8 mouse cellular contexts compared by ENCODE assay signal in genomic region chr10:77627497-77627896, GRCm38 (mm10). TPM values are rescaled to one million over a fixed set of nuclear protein-coding genes. Genes with fewer than 3 reads are reported as not detected.
DNase-seq lines count a peak whose midpoint lies in the region; ATAC-seq and TF ChIP-seq lines count a peak whose summit lies in the region.

No protein-coding gene starts in this region.

- no peaks in the 10 kb centered on the region for H3K27me3 ChIP-seq in heart, adult 2 months (ENCODE audit: control insufficient read depth, insufficient read depth, low read length)
- H3K27me3 ChIP-seq in limb, embryonic 14.5 days (ENCODE audit: control insufficient read depth, insufficient read depth, low read length), result no peaks in the 10 kb centered on the region
- no peaks in the 10 kb centered on the region for H3K27me3 ChIP-seq in midbrain, postnatal 0 days (ENCODE audit: insufficient read depth, low read length)
- H3K27me3 ChIP-seq in spleen, adult 2 months (ENCODE audit: control insufficient read depth, insufficient read depth, low read length), result no peaks in the 10 kb centered on the region

- no peak overlapping the region for H3K4me2 ChIP-seq in limb, embryonic 14.5 days (replicated peaks; ENCODE audit: low read depth, low read length, severe bottlenecking)
- no peak overlapping the region for H3K4me2 ChIP-seq in midbrain, postnatal 0 days (ENCODE audit: low read depth, low read length, poor library complexity, severe bottlenecking)

- H3K9ac ChIP-seq in heart, adult 2 months (ENCODE audit: low read depth, low read length), result no peak overlapping the region
- H3K9ac ChIP-seq in limb, embryonic 14.5 days (ENCODE audit: low read depth, low read length, severe bottlenecking), result no peak overlapping the region
- H3K9ac ChIP-seq in midbrain, postnatal 0 days (replicated peaks; ENCODE audit: low read length, poor library complexity, severe bottlenecking), result no peak overlapping the region

- H3K4me1 ChIP-seq in heart, adult 2 months (ENCODE audit: control insufficient read depth, insufficient read depth, low read length), result peaks cover 32% of the 10 kb centered on the region
- H3K4me1 ChIP-seq in limb, embryonic 14.5 days (ENCODE audit: control insufficient read depth, insufficient read depth, low read length), result peaks cover 12% of the 10 kb centered on the region; the same call in 1 of the 2 replicates
- H3K4me1 ChIP-seq in midbrain, postnatal 0 days (ENCODE audit: insufficient read depth, low read length), result 0 out of 2 replicates have a peak, but pooled peaks cover 4% of the 10 kb centered on the region
- H3K4me1 ChIP-seq in spleen, adult 2 months (ENCODE audit: control insufficient read depth, insufficient read depth, insufficient read length), result peaks cover 15% of the 10 kb centered on the region; the same call in 1 of the 2 replicates

- 0 out of 2 replicates have a peak, but pooled peaks have one; percentile 100 for TF ChIP-seq CTCF in heart, adult 2 months (IDR thresholded peaks at IDR 0.05)
- TF ChIP-seq CTCF in midbrain, postnatal 0 days (IDR thresholded peaks at IDR 0.05), result peak; percentile 98
- peak; percentile 95; the same call in 1 of the 2 replicates for TF ChIP-seq CTCF in spleen, adult 2 months (IDR thresholded peaks at IDR 0.05; ENCODE audit: extremely low read depth, insufficient read depth, insufficient read length, insufficient replicate concordance)

- no peak overlapping the region for H3K4me3 ChIP-seq in heart, adult 2 months
- H3K4me3 ChIP-seq in limb, embryonic 14.5 days (replicated peaks; ENCODE audit: low read length), result no peak overlapping the region
- no peak overlapping the region for H3K4me3 ChIP-seq in midbrain, postnatal 0 days (ENCODE audit: low read depth, low read length)
- H3K4me3 ChIP-seq in spleen, adult 2 months (ENCODE audit: extremely low read depth, insufficient read depth, insufficient read length), result no peak overlapping the region

- peak; percentile 93 for TF ChIP-seq EP300 in heart, adult 2 months (IDR thresholded peaks at IDR 0.05; ENCODE audit: insufficient read depth, low read depth, low read length)

- intact Hi-C loops in heart, adult 2 months (cut with DNase I), result loop anchor here (1.0 to 5.0 kb wide), 5 partner anchors 110 to 289 kb away; partner anchors contain the start of genes Fam207a, Gm19668 and Gm9639

- peaks cover 9% of the 10 kb centered on the region; the same call in 1 of the 2 replicates for H3K36me3 ChIP-seq in heart, adult 2 months (ENCODE audit: control insufficient read depth, insufficient read depth, low read length)
- H3K36me3 ChIP-seq in limb, embryonic 14.5 days (ENCODE audit: control insufficient read depth, insufficient read depth, low read length), result peaks cover 19% of the 10 kb centered on the region
- 0 out of 2 replicates have a peak, but pooled peaks cover 12% of the 10 kb centered on the region for H3K36me3 ChIP-seq in midbrain, postnatal 0 days (ENCODE audit: insufficient read depth, low read length)
- H3K36me3 ChIP-seq in spleen, adult 2 months (ENCODE audit: control insufficient read depth, insufficient read depth, low read length), result peaks cover 3% of the 10 kb centered on the region; the same call in 1 of the 2 replicates

- peaks cover 8% of the 10 kb centered on the region for H3K79me2 ChIP-seq in heart, adult 2 months (replicated peaks; ENCODE audit: control insufficient read depth, insufficient read depth, low read length)

- no peak overlapping the region for H3K27ac ChIP-seq in heart, adult 2 months
- no peak overlapping the region for H3K27ac ChIP-seq in limb, embryonic 14.5 days (replicated peaks; ENCODE audit: low read depth, low read length)
- no peak overlapping the region for H3K27ac ChIP-seq in midbrain, postnatal 0 days (ENCODE audit: low read depth, low read length)
- no peak overlapping the region for H3K27ac ChIP-seq in spleen, adult 2 months (ENCODE audit: insufficient read depth, low read length)

- H3K9me3 ChIP-seq in limb, embryonic 14.5 days (ENCODE audit: control insufficient read depth, low read length), result no peaks in the 10 kb centered on the region
- no peaks in the 10 kb centered on the region for H3K9me3 ChIP-seq in midbrain, postnatal 0 days (ENCODE audit: low read length)

- peak; percentile 72 to 73 for DNase-seq in urinary bladder, adult 18-20 months (ENCODE audit: low spot score in 2 of 2)
- DNase-seq in urinary bladder, postnatal 10 days (ENCODE audit: low spot score), result no peak
- peak; percentile 73 for DNase-seq in embryo, embryonic 9.5 days (ENCODE audit: extremely low spot score)
- DNase-seq in heart, adult 2 months, result peak; percentile 83 to 89
- peak; percentile 56 to 82 for DNase-seq in kidney, adult 8-10 months
- peak; percentile 66 for DNase-seq in limb, embryonic 14.5 days (ENCODE audit: low spot score)
- peak; percentile 87 for DNase-seq in midbrain, postnatal 0 days (ENCODE audit: low spot score)
- DNase-seq in spleen, adult 2 months (ENCODE audit: low read depth in 1 of 2, low spot score in 2 of 2), result peak; percentile 67 to 79

- 25% methylated on average over 2 of the region's 2 CpGs for WGBS in heart, adult 2 months
- WGBS in limb, embryonic 14.5 days, result 38% methylated on average over 2 of the region's 2 CpGs
- WGBS in midbrain, postnatal 0 days, result 28% methylated on average over 2 of the region's 2 CpGs
- 39% methylated on average over 2 of the region's 2 CpGs for WGBS in spleen, adult 2 months

- ATAC-seq in limb, embryonic 14.5 days (ENCODE audit: low FRiP score, low read depth), result peak; percentile 42; the same call in 1 of the 2 replicates
- ATAC-seq in midbrain, postnatal 0 days (ENCODE audit: low FRiP score), result peak; percentile 75

- no peak for TF ChIP-seq POLR2A in heart, adult 2 months (IDR thresholded peaks at IDR 0.05; ENCODE audit: insufficient read depth, low read depth, low read length)
- TF ChIP-seq POLR2A in limb, embryonic 14.5 days (IDR thresholded peaks at IDR 0.05; ENCODE audit: borderline replicate concordance, extremely low read depth, insufficient read depth, insufficient read length), result no peak
- TF ChIP-seq POLR2A in spleen, adult 2 months (IDR thresholded peaks at IDR 0.05; ENCODE audit: low read depth, low read length), result no peak

RNA-seq across cellular contexts. Expression of gene Ube2g2, which starts 5.4 kb away (rescaled TPM):
- total RNA-seq in heart, adult 2 months (2021), result 10 to 100 TPM; 74.6 to 80.9 TPM
- 53.5 and 69.7 TPM in 2 replicates for polyA plus RNA-seq in heart, adult 2 months (2012; rRNA removed)
- 55.1 and 59.8 TPM in 2 replicates for polyA plus RNA-seq in limb, embryonic 14.5 days (2012; rRNA removed)
- polyA plus RNA-seq in limb, embryonic 14.5 days (2014; fragmentation: Nextera tagmentation; extraction: Ambion mirVana), result 57.4 and 58.6 TPM in 2 replicates
- total RNA-seq in midbrain, postnatal 0 days (2014; rRNA removed), result 39.3 and 41.8 TPM in 2 replicates
- 67.2 and 70.6 TPM in 2 replicates for polyA plus RNA-seq in midbrain, postnatal 0 days (2015; fragmentation: Nextera tagmentation; extraction: Ambion mirVana)
- polyA plus RNA-seq in spleen, adult 2 months (2012; rRNA removed), result 31.4 and 34.0 TPM in 2 replicates

RNA-seq across cellular contexts. Expression of gene Gm49325, which starts 21.5 kb away (rescaled TPM):
- 10 to 100 TPM; 15.5 to 15.8 TPM for total RNA-seq in heart, adult 2 months (2021)
- not detected in 2 replicates for polyA plus RNA-seq in heart, adult 2 months (2012; rRNA removed)
- 1.8 and 8.4 TPM in 2 replicates for polyA plus RNA-seq in limb, embryonic 14.5 days (2012; rRNA removed)
- polyA plus RNA-seq in limb, embryonic 14.5 days (2014; fragmentation: Nextera tagmentation; extraction: Ambion mirVana), result 1.9 and 5.8 TPM in 2 replicates
- total RNA-seq in midbrain, postnatal 0 days (2014; rRNA removed), result not detected in 2 replicates
- polyA plus RNA-seq in midbrain, postnatal 0 days (2015; fragmentation: Nextera tagmentation; extraction: Ambion mirVana), result 6.9 and 10.5 TPM in 2 replicates
- polyA plus RNA-seq in spleen, adult 2 months (2012; rRNA removed), result not detected in 2 replicates

RNA-seq across cellular contexts. Expression of gene Sumo3, which starts 21.6 kb away (rescaled TPM):
- total RNA-seq in heart, adult 2 months (2021), result 10 to 100 TPM; 66.4 to 67.8 TPM
- 122 and 167 TPM in 2 replicates for polyA plus RNA-seq in heart, adult 2 months (2012; rRNA removed)
- 466 and 472 TPM in 2 replicates for polyA plus RNA-seq in limb, embryonic 14.5 days (2012; rRNA removed)
- polyA plus RNA-seq in limb, embryonic 14.5 days (2014; fragmentation: Nextera tagmentation; extraction: Ambion mirVana), result 328 and 351 TPM in 2 replicates
- total RNA-seq in midbrain, postnatal 0 days (2014; rRNA removed), result 167 and 306 TPM in 2 replicates
- 385 and 389 TPM in 2 replicates for polyA plus RNA-seq in midbrain, postnatal 0 days (2015; fragmentation: Nextera tagmentation; extraction: Ambion mirVana)
- polyA plus RNA-seq in spleen, adult 2 months (2012; rRNA removed), result 131 and 154 TPM in 2 replicates

RNA-seq across cellular contexts. Expression of gene Pttg1ip, which starts 46.0 kb away (rescaled TPM):
- 100 to 1,000 TPM; 131 to 132 TPM for total RNA-seq in heart, adult 2 months (2021)
- 119 and 168 TPM in 2 replicates for polyA plus RNA-seq in heart, adult 2 months (2012; rRNA removed)
- polyA plus RNA-seq in limb, embryonic 14.5 days (2012; rRNA removed), result 117 and 122 TPM in 2 replicates
- polyA plus RNA-seq in limb, embryonic 14.5 days (2014; fragmentation: Nextera tagmentation; extraction: Ambion mirVana), result 138 and 147 TPM in 2 replicates
- 87.2 and 116 TPM in 2 replicates for total RNA-seq in midbrain, postnatal 0 days (2014; rRNA removed)
- polyA plus RNA-seq in midbrain, postnatal 0 days (2015; fragmentation: Nextera tagmentation; extraction: Ambion mirVana), result 74.7 and 79.0 TPM in 2 replicates
- polyA plus RNA-seq in spleen, adult 2 months (2012; rRNA removed), result 63.4 and 65.3 TPM in 2 replicates

RNA-seq across cellular contexts. Expression of gene Tspear, which starts 58.9 kb away (rescaled TPM):
- not detected for total RNA-seq in heart, adult 2 months (2021)
- not detected in 2 replicates for polyA plus RNA-seq in heart, adult 2 months (2012; rRNA removed)
- polyA plus RNA-seq in limb, embryonic 14.5 days (2012; rRNA removed), result 2.0 TPM in 2 replicates
- 1.1 and 1.5 TPM in 2 replicates for polyA plus RNA-seq in limb, embryonic 14.5 days (2014; fragmentation: Nextera tagmentation; extraction: Ambion mirVana)
- 0.66 and 1.5 TPM in 2 replicates for total RNA-seq in midbrain, postnatal 0 days (2014; rRNA removed)
- 0.63 and 1.3 TPM in 2 replicates for polyA plus RNA-seq in midbrain, postnatal 0 days (2015; fragmentation: Nextera tagmentation; extraction: Ambion mirVana)
- polyA plus RNA-seq in spleen, adult 2 months (2012; rRNA removed), result 0.55 and 1.1 TPM in 2 replicates
